Mouse (Mus musculus) gastrocnemius, postnatal 36 days (tissue): ENCODE measurements around the gene Smoc2. TPM values are rescaled to one million over a fixed set of nuclear protein-coding genes. Genes with fewer than 3 reads are reported as not detected.

Experiments
- DNase-seq, 2 experiments: peaks; one replicate each; pipeline ENCODE4 v3.0.0; 2022
- intact Hi-C: fragments of 180-260 bp; cut with DNase I; formaldehyde crosslinking; loops from one replicate; pipeline ENCODE4 v1.15.1; 2025
- total RNA-seq, 2 experiments: library from RNA; stranded (reverse); gene quantifications; 2 replicates each; pipeline ENCODE4 v1.2.3; 2021

Smoc2 gene
- total RNA-seq, 2 experiments from 2014 or later = 64.4 to 76.9 TPM

DNA sequence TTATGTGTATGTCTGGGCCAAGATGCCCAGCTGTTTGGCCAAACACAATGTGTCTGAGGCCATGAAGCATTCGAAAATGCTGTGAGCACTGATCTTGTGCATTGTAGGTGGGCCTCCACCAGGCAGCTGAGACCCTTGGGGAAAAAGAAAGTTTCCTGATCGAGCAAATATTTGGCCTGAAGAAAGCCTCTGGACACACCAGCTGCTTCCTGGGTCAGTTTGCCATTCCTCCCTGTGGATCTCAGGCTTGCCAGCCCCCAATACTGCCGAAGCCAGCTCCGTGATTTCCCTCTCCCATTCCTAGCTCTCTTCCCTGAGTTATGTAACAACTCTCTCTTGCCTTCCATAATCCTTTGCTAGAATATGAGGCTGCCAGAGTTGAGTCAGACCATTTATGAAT, 11.3 kb upstream of the Smoc2 start:
- peak in 1 of 2 experiments; percentile 16 for DNase-seq
- intact Hi-C loops = no loop called here

DNA sequence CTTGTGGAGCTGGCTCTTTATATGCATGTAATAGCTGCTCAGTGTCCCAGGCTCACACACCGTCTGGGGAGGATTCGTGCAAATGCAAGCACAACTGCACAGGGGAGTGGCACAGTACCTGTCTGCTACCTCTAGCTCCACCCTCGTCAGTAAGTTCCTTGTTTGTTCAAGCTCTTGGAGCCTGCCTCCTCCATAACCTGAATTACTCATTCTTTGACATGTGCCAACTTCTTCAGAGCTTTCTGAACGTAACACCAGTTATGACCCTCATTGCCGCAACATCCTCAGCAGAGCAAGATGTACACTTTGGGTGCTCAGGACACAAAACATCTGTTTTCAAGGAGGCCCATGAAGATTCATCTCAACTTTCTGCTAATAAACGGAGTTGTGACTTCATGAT, 5.9 kb upstream of the Smoc2 start:
- intact Hi-C loops = no loop called here
- no peak for DNase-seq

DNA sequence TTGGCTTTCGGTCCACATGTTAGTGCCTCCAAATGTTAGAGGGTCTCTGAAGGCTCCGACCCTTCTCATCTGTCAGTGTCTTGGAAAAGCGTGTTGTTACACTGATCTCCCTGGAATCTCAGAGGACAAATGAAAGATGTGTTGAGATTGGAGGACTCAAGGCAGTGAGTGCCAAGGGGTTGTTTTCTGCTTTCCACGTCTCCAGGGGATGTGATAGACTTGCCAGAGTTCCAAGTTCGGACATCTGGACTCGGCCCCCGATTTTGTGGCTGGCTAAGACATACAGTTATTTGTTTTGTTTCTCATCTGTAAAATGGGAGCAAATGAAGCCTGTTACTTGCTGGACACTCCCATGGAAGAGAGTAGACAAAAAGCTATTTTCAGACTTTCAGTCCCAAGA, 2.0 kb upstream of the Smoc2 start:
- peak in 1 of 2 experiments; percentile 32 for DNase-seq

DNA sequence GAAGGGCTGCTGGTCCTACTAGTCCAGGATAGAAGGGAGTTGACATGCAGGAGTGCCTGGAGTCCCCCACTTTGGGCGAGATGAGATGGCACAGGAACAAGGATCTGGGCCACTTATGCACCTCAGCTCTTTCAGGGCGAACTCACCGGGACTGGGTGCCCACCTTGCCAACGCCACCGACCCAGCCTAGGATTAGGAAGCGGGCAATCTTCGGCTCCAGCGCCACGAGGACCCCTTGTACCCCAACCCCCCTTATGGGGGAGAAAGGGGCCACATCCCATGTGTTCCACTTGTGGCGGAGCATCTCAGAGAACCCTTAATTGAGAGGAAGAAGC, 627 bp downstream of the Smoc2 start:
- no peak for DNase-seq
- intact Hi-C loops = no loop called here

More for the DNA sequence above, 2.0 kb upstream of the Smoc2 start:
- intact Hi-C loops = no loop called here

DNA sequence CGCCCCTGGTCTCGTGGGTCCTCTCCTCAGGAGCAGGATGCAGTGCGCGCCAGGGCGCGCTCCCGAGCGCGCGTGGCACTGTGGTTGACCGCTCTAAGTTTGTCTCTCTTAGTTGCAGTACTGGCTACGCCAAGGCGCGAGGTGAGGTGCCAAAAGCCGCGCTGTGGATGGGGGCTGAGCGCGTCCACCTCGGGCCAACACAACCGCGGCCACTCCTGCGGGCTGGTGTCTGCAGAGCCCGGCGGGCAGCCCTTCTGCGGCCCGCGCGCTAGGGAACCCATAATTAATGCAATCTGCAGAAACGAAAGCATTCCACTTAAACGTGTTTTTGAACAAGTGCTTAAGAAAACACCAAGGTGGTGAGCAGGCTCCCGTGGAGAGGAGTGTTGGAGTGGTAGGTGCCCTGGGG, 1.1 kb downstream of the Smoc2 start:
- DNase-seq = peak in 1 of 2 experiments; percentile 40
- intact Hi-C loops = no loop called here

DNA sequence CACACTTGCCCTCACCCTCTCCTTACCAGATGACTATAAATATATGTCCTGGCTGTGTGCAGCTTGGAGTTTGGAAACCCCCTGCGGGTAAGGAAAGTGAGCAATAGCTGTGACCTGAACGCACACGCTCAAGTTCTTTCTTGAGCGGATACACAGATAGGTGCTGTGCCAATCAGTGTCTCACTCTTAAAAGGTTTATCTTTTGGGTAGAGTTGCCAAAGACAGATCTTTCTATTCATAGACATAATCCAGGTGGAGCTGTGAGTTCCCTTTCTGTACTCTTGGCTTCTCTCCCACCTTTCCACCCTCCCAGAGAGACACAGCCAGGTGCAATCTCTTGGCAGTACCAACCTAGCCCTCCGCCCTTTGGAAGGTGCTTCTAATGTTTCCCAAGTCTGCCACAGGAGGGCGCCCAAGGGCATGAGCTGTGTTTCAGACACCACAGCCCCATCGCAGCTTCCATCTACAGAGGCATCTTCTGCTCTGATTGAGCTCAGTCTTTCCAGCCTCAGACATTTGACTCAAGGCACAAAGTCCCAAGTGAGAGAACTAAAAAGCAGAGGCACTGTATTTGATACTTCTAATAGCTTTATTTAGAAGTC, 8.8 kb downstream of the Smoc2 start:
- DNase-seq = peak; percentile 61 to 76
- intact Hi-C loops = loop anchor here (1.0 to 5.0 kb wide), 4 partner anchors 55 to 614 kb away; no protein-coding TSS in a partner anchor

DNA sequence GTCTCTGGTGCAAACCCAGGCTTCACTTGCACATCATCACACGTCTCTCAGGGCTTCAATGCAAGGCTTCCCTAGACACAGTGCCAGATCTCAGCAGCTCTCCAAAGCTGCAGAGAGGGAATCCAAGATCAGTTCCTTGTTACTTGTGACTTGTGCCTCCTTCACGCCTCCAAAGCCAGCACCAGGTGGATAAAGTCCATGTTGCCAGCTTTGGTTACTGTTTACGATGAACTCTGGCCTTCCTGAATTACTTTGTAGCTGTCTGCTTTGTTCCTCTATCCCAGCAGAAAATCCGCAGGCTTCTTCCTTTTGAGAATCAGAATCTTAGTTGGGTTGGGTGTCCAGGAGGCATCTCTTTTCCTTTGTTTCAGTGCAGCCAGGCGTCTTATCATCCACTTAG, 14.3 kb downstream of the Smoc2 start:
- DNase-seq = no peak
- intact Hi-C loops = no loop called here

DNA sequence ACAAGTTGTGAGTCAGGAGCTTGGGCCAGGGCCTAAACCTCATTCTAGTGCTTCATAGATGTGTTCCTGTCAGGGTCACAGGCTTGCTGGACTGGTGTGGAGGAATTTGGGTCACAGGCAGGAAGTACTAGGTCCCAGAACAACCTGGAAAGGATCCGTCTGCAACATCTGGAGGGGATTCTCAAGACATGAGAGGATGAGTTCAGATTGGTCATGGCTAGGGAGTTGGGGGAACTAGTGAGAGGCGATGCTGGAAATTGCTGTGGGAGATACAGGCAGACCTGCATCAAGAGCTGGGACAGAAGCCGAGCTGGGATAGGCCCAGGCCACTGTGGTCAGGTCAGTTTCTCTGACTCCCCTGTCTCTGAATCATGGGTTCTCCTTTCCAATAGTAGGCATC, 15.8 kb downstream of the Smoc2 start:
- intact Hi-C loops = no loop called here
- DNase-seq = no peak

DNA sequence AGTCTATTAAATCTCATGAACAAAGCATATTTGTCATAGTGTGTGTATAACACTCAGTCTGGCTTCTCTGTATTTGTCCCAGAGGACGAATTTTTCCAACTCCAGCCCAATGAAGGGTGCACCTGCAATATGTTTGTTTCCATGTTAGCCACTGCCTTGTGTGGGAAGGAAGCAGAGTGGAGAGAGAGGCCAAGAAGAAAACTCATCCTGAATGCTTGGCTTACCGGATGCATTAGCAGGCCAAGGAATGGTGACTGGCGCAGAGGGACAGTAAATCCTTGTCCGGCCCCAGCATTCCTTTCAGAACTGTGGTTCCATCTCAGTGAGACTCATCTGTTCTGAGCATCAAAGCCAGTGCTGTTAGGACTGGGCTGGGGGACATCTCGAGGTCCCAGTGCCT, 21.1 kb downstream of the Smoc2 start:
- DNase-seq = no peak
- intact Hi-C loops = no loop called here

DNA sequence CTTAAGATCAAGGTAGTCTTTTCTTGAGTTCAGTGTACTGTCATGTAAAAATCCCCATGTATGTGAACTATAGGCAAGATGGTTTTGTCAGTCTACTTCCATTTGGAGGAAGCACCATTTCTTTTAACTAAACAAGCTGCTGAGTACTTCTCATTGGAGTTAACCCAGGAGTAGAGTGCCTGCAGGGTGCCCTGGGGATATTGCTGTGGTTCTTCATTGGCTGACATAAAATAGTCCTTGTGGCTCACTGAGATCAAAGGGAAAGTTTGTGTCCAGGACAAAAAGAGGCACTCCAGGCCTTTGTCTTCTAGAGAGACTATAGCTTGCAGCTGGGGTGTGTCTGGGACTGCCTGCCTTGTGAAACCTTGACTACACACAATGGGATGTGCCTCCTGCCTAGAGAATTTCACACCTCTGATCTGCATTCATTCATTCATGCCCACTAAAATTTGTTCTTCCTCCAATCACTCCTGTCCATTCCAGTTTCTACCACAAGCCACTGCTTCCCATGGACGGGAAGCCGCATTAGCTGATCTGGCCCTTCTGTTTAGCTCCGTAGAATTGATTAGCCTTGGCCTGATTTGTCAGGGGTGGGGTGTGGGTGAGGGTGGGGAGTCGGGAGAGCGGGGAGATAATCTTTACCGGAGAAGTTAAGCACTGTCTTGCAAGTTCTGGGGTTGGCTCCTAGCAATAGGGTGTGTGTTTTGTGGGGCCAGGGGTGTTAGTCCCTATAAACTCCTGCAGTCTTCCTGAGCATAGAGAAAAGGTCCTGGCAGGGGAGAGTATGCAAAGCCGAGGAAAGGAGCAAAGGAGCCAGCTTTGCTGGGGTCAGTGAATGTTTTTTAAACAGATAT, 22.4 kb downstream of the Smoc2 start:
- intact Hi-C loops = no loop called here
- DNase-seq = no peak

DNA sequence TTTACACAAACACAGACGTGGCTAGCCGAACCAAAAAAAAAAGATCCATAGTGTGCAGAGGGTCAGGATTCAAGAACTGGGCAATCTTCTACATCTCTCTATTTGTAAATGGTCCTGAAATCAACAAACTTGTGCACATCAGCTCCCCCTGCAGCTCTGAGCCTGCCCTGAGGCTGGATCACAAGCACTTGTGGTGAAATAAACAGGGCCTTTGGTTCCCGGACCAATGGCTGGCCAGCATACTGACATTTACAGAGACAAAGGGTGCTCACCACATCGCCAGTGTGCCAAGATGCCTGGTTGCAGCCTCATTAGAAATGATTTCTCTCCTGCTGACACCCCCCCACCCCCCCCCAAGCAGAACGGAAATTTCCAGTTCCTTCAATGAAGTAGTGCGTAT, 23.1 kb downstream of the Smoc2 start:
- no peak for DNase-seq
- intact Hi-C loops = no loop called here

DNA sequence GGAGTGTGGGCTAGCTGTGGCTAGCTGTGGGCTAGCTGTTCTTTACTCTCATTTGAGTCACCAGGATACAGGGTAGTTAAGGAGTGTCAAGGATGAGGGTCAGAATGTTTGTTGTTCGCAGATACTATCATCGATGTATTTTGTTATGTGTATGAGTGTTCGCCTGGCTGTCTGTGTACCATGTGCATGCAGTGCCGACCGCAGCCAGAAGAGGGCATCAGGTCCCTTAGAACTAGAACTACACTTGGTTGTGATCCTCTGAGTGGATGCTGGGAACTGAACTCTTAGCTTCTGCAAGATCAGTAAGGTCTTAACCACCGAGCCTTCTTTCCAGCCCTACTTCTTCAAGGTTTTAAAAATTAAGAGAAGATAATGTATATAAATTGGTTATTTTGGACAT, 24.4 kb downstream of the Smoc2 start:
- intact Hi-C loops = no loop called here
- no peak for DNase-seq

DNA sequence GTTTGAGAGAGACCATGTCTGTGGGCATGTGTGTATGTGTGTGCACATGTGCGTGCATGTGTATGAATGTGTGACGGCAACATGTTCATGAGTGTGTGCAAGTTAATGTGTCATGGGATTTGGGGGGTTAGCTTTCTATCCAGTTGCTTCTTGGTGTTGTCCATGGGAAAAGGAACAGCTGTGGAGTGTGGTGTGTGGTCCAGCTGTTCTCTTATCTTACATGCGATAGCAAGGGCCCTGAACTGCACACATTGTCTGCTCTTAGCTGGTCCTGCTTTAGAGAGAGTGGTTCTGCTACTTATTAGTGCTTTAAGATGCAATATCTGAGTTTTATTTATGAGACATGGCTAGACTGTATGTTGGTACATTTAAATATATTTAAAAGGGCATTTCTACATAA, 30.6 kb downstream of the Smoc2 start:
- intact Hi-C loops = no loop called here
- DNase-seq = no peak

DNA sequence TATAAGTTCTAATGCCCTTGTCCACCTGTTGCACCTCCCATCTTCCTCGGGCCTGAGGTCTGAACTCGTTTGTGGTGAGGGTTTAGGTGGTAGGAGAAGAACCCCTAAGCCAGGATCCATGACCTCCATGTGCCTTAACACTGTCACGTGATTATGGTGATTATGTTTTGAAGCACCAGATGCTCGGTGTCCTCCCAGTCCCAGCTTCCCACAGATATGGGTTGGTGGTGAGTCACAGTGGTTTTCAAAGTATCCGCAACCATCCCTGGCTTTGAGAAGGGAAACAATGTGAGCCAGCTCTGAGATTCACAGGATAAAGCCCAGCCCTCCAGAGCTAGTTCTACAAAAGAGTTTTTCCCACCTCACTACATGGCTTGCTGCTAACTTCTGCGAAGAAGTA, 33.1 kb downstream of the Smoc2 start:
- no peak for DNase-seq
- intact Hi-C loops = no loop called here

DNA sequence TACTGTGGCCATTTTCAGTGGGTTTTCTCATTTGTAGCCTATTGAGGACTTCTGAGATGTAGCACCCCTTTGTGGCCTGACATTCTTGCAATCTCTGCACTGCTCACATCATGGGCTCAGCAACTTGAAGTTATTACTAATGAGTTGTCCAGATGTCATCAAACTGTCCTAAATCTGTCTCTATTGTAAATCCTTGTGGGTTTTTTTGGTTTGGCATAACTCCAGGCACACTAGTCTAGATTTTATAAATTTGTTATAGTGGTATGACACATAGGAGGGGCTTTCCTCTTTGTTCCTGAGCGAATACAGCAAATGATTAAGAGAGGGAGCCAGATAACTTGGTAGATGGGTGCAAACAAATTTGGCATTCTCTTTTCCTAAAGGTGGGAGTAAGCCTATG, 35.0 kb downstream of the Smoc2 start:
- intact Hi-C loops = no loop called here
- DNase-seq = no peak

DNA sequence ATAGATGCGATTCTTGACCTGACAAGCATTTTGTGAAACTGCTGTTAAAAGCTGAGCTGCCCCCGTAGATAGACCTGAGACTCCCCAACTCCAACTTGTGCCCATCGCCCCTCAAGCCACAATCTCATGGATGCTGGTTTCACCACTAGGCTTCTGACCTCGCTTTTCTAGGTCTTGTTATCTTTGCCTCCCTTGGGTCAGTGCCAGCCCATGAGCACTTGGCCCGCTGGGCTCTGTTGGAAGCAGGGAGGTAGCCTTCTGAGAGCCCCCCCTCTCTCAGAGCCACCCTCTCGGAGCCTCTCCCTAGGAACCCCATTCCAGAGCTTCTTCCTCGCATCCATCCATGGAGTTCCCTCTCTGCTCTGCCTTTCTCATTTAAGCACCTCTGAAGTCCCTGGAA, 37.2 kb downstream of the Smoc2 start:
- no peak for DNase-seq
- intact Hi-C loops = no loop called here

DNA sequence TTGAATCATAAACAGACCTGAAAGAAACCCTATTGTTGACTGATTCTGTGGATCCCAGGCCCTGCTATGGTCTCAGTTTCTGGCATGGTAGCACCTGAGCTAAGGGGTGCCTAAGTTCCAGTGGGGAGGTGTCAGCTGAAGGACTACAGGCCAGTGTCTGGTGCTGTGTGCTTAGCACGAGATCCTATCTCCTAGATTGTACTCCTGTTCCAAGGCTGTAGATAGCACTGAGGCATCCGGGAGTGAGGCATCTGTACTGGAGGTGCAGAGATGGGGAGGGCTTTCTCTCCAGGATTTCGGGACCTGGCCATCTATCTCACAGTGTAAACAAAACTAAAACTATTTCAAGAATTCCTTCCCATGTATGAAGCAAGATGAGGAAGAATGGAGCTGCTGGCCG, 38.1 kb downstream of the Smoc2 start:
- DNase-seq = no peak
- intact Hi-C loops = no loop called here

DNA sequence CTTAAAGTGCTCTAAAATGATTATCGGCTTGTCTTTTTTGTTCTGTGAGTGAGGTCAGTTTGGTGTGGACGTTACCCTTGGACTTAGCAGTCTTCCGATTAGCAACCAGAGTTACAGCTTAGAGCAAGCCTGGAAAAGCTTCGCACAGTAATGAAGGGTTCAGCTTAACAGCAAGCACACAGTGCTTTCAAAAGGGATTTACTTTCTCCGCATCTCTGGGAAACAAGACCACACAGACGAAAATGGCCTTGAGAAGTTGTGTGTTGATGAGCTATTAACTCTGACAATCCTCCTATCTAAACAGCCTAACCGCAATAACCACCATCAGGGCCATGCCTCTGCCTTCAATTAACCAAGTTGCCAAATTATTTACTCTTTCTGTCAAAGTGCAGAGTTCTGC, 46.9 kb downstream of the Smoc2 start:
- intact Hi-C loops = no loop called here
- no peak for DNase-seq

DNA sequence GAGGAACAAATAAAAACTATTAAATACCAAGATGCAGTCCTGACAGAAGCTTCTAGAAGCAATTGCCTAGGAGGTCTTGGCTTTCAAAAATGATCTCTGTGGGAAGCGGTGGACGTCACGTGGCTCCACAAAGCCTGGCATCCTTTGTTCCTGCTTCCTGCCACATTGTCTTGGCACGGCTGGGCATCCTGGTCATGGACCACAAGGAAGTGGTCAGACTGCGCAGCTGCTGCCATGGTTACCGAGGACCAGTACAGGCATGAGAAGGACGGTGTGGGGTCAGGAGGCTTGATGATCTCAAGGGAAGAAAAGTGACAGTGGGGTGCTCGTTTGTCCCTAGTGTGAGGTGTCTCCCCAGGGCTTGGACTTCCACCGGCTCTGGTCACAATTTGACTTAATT, 48.7 kb downstream of the Smoc2 start:
- no peak for DNase-seq
- intact Hi-C loops = no loop called here

DNA sequence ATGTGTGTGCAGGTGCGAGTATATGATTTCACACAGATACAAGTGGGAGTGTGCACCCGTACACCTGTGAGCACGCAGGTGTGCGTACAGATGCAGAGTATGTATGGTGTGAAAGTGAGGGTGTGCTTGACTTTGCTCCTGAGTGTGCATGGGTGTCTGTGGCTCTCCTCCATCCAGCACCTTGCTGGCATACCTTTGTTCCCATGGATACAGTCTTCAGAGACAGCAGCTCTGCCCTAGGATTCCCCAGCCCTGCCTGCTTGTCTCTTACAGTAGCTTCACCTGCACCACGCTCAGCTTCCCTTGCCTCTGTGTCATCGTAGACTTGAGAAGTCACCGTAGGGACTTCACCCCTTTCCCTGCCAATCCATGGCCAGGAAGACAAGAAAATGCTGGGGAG, 51.2 kb downstream of the Smoc2 start:
- intact Hi-C loops = no loop called here
- no peak for DNase-seq

DNA sequence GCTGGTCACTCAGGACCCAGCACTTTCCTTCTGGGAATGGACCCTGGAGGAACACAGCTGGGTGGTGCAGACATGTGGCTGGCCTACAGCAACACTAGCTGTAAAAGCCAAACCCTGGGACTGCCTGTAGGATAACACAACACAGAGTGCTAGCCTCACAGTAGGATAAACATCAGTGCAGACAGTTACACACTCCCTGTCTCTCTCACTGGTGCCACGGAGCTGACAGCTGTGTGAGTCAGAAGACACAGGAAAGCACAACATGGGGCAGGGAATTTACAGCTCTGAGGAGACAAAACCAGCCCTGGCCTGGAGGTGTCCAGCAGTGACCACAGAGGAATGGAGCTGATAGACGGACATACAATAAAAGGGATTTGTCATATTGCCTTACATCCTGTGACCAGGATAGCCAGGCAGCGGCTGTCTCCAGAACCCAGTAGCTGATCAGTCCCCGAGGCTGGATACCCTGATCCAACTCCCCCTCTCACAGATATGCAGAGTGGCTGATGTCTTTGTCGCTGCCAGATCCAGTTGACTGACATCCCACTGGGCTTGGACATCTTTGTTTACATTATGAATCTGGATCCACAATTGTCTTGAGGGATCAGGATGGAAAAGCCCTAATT, 60.7 kb downstream of the Smoc2 start:
- intact Hi-C loops = no loop called here

DNA sequence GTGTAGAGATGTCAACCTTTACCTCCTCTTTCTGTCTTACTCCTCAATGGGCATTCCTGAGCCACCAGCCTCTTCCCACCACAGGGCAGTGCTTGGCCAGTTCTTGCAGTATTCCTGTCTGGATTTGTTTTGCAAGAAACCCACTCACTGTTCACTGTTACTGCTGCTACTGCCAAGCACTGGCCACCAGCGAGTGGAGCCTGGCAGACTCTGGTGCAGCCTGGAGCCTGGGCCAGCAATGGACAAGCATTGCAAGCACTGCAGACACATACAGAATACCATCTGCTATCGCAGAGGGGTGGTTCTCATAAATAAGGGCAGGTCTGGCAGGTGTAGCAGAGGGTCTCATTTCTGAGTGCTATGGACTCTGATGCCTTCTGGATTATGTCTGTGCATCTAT, 61.4 kb downstream of the Smoc2 start:
- no peak for DNase-seq
- intact Hi-C loops = no loop called here

More for the DNA sequence above, 60.7 kb downstream of the Smoc2 start:
- DNase-seq = no peak
